Comparison of ENCODE assay signal across 17 mouse cellular contexts in genomic region chr16:23332686-23333085, GRCm38 (mm10).
DNase-seq lines count a peak whose midpoint lies in the region; ATAC-seq and TF ChIP-seq lines count a peak whose summit lies in the region.
"Had no signal": no experiment of that assay in that cellular context is flagged by ENCODE, and none has a peak within 500 bp of the region (broad histone marks: within the 10 kb centered on the region; RNA-seq: fewer than 3 reads in every experiment).

No protein-coding gene starts in this region.

- TF ChIP-seq CTCF in kidney, postnatal 0 days (IDR thresholded peaks at IDR 0.05; ENCODE audit: low read depth) = no peak

- H3K27ac ChIP-seq in heart, embryonic 11.5 days (ENCODE audit: low read depth, low read length) = no peak overlapping the region
- H3K27ac ChIP-seq in lung, embryonic 16.5 days (ENCODE audit: low read length) = peak overlapping the region; percentile 63
- no peak overlapping the region for H3K27ac ChIP-seq in kidney, postnatal 0 days
- H3K27ac ChIP-seq: limb, embryonic 13.5 days; liver, embryonic 14.5 days; stomach, embryonic 15.5 days had no signal

- ATAC-seq in heart, embryonic 11.5 days (replicated peaks; ENCODE audit: insufficient number of reproducible peaks, low FRiP score, low TSS enrichment) = no peak
- ATAC-seq in lung, embryonic 16.5 days (ENCODE audit: low read depth) = no peak
- no peak for ATAC-seq in kidney, postnatal 0 days (replicated peaks; ENCODE audit: low FRiP score, low read depth)
- ATAC-seq: hindbrain, embryonic 16.5 days; intestine, postnatal 0 days; midbrain, embryonic 16.5 days had no signal

- no peaks in the 10 kb centered on the region; the same call in 1 of the 2 replicates for H3K27me3 ChIP-seq in heart, embryonic 11.5 days (ENCODE audit: control insufficient read depth, insufficient read depth, low read length)
- H3K27me3 ChIP-seq in lung, embryonic 16.5 days (ENCODE audit: control insufficient read depth, insufficient read depth, low read depth, low read length) = no peaks in the 10 kb centered on the region
- no peaks in the 10 kb centered on the region for H3K27me3 ChIP-seq in kidney, postnatal 0 days (ENCODE audit: insufficient read depth, low read length)
- H3K27me3 ChIP-seq: limb, embryonic 13.5 days; stomach, embryonic 15.5 days had no signal

- no peaks in the 10 kb centered on the region for H3K9me3 ChIP-seq in heart, embryonic 11.5 days (replicated peaks; ENCODE audit: control insufficient read depth, low read length)
- no peaks in the 10 kb centered on the region for H3K9me3 ChIP-seq in lung, embryonic 16.5 days (ENCODE audit: control insufficient read depth, low read length)
- no peaks in the 10 kb centered on the region for H3K9me3 ChIP-seq in kidney, postnatal 0 days (replicated peaks; ENCODE audit: low read length)
- H3K9me3 ChIP-seq: limb, embryonic 13.5 days; stomach, embryonic 15.5 days had no signal

- no peaks in the 10 kb centered on the region for H3K4me1 ChIP-seq in heart, embryonic 11.5 days (ENCODE audit: control insufficient read depth, insufficient read depth, low read length)
- peaks cover 7% of the 10 kb centered on the region for H3K4me1 ChIP-seq in lung, embryonic 16.5 days (replicated peaks; ENCODE audit: control insufficient read depth, insufficient read depth, low read length)
- H3K4me1 ChIP-seq in kidney, postnatal 0 days (replicated peaks; ENCODE audit: insufficient read depth, low read length) = no peaks in the 10 kb centered on the region
- H3K4me1 ChIP-seq: limb, embryonic 13.5 days; stomach, embryonic 15.5 days had no signal

- no peak overlapping the region for H3K4me3 ChIP-seq in heart, embryonic 11.5 days (ENCODE audit: low read depth, low read length)
- H3K4me3 ChIP-seq in lung, embryonic 16.5 days (ENCODE audit: low read length) = no peak overlapping the region
- no peak overlapping the region for H3K4me3 ChIP-seq in kidney, postnatal 0 days (replicated peaks; ENCODE audit: low read depth, low read length)
- H3K4me3 ChIP-seq: limb, embryonic 13.5 days; stomach, embryonic 15.5 days had no signal

- 72% methylated on average over 6 of the region's 6 CpGs for WGBS in heart, embryonic 11.5 days (ENCODE audit: insufficient replicate concordance)
- 46% methylated on average over 6 of the region's 6 CpGs for WGBS in lung, embryonic 16.5 days
- 40% methylated on average over 6 of the region's 6 CpGs for WGBS in kidney, postnatal 0 days

- no peaks in the 10 kb centered on the region for H3K36me3 ChIP-seq in heart, embryonic 11.5 days (ENCODE audit: control insufficient read depth, insufficient read depth, low read length)
- peaks cover 17% of the 10 kb centered on the region; the same call in 1 of the 2 replicates for H3K36me3 ChIP-seq in lung, embryonic 16.5 days (ENCODE audit: control insufficient read depth, insufficient read depth, low read length)
- no peaks in the 10 kb centered on the region for H3K36me3 ChIP-seq in kidney, postnatal 0 days (ENCODE audit: insufficient read depth, low read length)
- H3K36me3 ChIP-seq: stomach, embryonic 15.5 days had no signal

- DNase-seq in heart, adult 9 months (ENCODE audit: low spot score in 2 of 2) = peak; percentile 51 to 75
- DNase-seq in lung, postnatal 14 days = no peak
- peak; percentile 53 for DNase-seq in kidney, postnatal 0 days (ENCODE audit: low spot score)
- DNase-seq in skeletal muscle tissue, adult 2 months (ENCODE audit: low read depth, low spot score) = peak; percentile 29
- no peak for DNase-seq in urinary bladder, adult 18-20 months (ENCODE audit: low spot score in 2 of 2)
- DNase-seq: adrenal gland, postnatal 36 days; cerebellum, adult 9-10 months; gastrocnemius, postnatal 14 days; right cerebral cortex, adult 18-20 months had no signal

- H3K9ac ChIP-seq in heart, embryonic 11.5 days (ENCODE audit: low read depth, low read length) = no peak overlapping the region
- H3K9ac ChIP-seq in lung, embryonic 16.5 days (ENCODE audit: low read length) = no peak overlapping the region
- H3K9ac ChIP-seq in kidney, postnatal 0 days (ENCODE audit: low read depth, low read length) = no peak overlapping the region
- H3K9ac ChIP-seq: limb, embryonic 13.5 days; liver, embryonic 14.5 days; stomach, embryonic 15.5 days had no signal

- H3K4me2 ChIP-seq in heart, embryonic 11.5 days = no peak overlapping the region
- no peak overlapping the region for H3K4me2 ChIP-seq in lung, embryonic 16.5 days (ENCODE audit: low read depth, low read length)
- no peak overlapping the region for H3K4me2 ChIP-seq in kidney, postnatal 0 days (ENCODE audit: low read length)
- H3K4me2 ChIP-seq: limb, embryonic 13.5 days; stomach, embryonic 15.5 days had no signal

Comparison
In these comparisons a context has a peak if more than half of its experiments do, and no peak if none do; other contexts are left out.
1. DNase-seq: peak in heart, adult 9 months (2 of 2), kidney, postnatal 0 days (single experiment) and skeletal muscle tissue, adult 2 months (single experiment); none in lung, postnatal 14 days (single experiment) and urinary bladder, adult 18-20 months (0 of 2).